Mouse (Mus musculus) forebrain, embryonic 12.5 days (tissue): Measurements from ENCODE around the gene BC034090. TPM values are rescaled to one million over a fixed set of nuclear protein-coding genes. Genes with fewer than 3 reads are reported as not detected.

Experiments
- ATAC-seq: fragments of 200-750 bp; cut with Nextera tagmentation; 2 replicates; pipeline ENCODE4 v1.8.0; 2017; ENCODE audit warnings: moderate TSS enrichment; ENCODE audit not compliant: low FRiP score
- H3K27ac ChIP-seq: fragments of 300-500 bp; sonication (generic); 2 replicates; pipeline ENCODE4 v1.5.1; 2016; ENCODE audit warnings: mild to moderate bottlenecking
- H3K27me3 ChIP-seq: fragments of 300-500 bp; sonication (generic); 2 replicates; pipeline ENCODE4 v1.6.1; 2016; ENCODE audit warnings: mild to moderate bottlenecking
- H3K36me3 ChIP-seq: fragments of 300-500 bp; sonication (generic); replicated peaks from 2 replicates; pipeline ENCODE4 v1.6.1; 2016; ENCODE audit warnings: mild to moderate bottlenecking
- H3K4me1 ChIP-seq: fragments of 300-500 bp; sonication (generic); 2 replicates; pipeline ENCODE4 v1.6.1; 2016
- H3K4me2 ChIP-seq: fragments of 300-500 bp; sonication (generic); 2 replicates; pipeline ENCODE4 v1.6.1; 2016; ENCODE audit warnings: mild to moderate bottlenecking, moderate library complexity
- H3K4me3 ChIP-seq: fragments of 300-500 bp; sonication (generic); replicated peaks from 2 replicates; pipeline ENCODE4 v1.5.1; 2016; ENCODE audit warnings: mild to moderate bottlenecking
- H3K9ac ChIP-seq: fragments of 300-500 bp; sonication (generic); 2 replicates; pipeline ENCODE4 v1.6.1; 2016; ENCODE audit warnings: mild to moderate bottlenecking
- H3K9me3 ChIP-seq: fragments of 300-500 bp; sonication (generic); 2 replicates; pipeline ENCODE4 v1.6.1; 2016
- WGBS: fragments of 180-500 bp; shearing (Covaris S2); methylation state at CpG from one replicate; pipeline ENCODE4 v1.1.7; 2016; 5-methylcytosine and 5-hydroxymethylcytosine counted together
- polyA plus RNA-seq: library from polyadenylated mRNA; unstranded; fragments of >200 nt; fragmentation: Nextera tagmentation; extraction: Ambion mirVana; gene quantifications from 2 replicates; pipeline ENCODE4 v1.2.1, GENCODE M21; 2016

Gene BC034090
- polyA plus RNA-seq, 1 experiment from 2014 or later, result 4.5 TPM

- H3K27me3 ChIP-seq, result no peaks in the 10 kb centered on the region
- H3K4me1 ChIP-seq, result 0 out of 2 replicates have a peak, but pooled peaks cover 3% of the 10 kb centered on the region
- H3K9me3 ChIP-seq, result no peaks in the 10 kb centered on the region
- H3K4me3 ChIP-seq, result no peak overlapping the region
- no peak overlapping the region for H3K4me2 ChIP-seq
- 88% methylated on average over 8 of the region's 8 CpGs for WGBS
- H3K27ac ChIP-seq, result no peak overlapping the region
- no peaks in the 10 kb centered on the region for H3K36me3 ChIP-seq
- H3K9ac ChIP-seq, result no peak overlapping the region
- no peak for ATAC-seq
Observed at GRCm38 (mm10) chr1:155254309-155254708, 10.1 kb upstream of the BC034090 start.

GRCm38 (mm10) chr1:155253126-155253525, 8.9 kb upstream of the BC034090 start:
- ATAC-seq, result no peak
- 80% methylated on average over 12 of the region's 12 CpGs for WGBS
- H3K4me2 ChIP-seq, result no peak overlapping the region
- no peak overlapping the region for H3K4me3 ChIP-seq
- no peak overlapping the region for H3K27ac ChIP-seq
- H3K36me3 ChIP-seq, result no peaks in the 10 kb centered on the region
- 0 out of 2 replicates have a peak, but pooled peaks cover 3% of the 10 kb centered on the region for H3K4me1 ChIP-seq
- no peaks in the 10 kb centered on the region for H3K27me3 ChIP-seq
- no peak overlapping the region for H3K9ac ChIP-seq
- H3K9me3 ChIP-seq, result no peaks in the 10 kb centered on the region

GRCm38 (mm10) chr1:155252631-155253121, 8.4 kb upstream of the BC034090 start:
- Histone ChIP-seq H3K36me3 (no peaks in the 10 kb centered on the region), H3K4me1 (0 out of 2 replicates have a peak, but pooled peaks cover 3% of the 10 kb centered on the region), H3K27ac (no peak overlapping the region), H3K9me3 (no peaks in the 10 kb centered on the region), H3K9ac (no peak overlapping the region), H3K27me3 (no peaks in the 10 kb centered on the region), H3K4me2 (no peak overlapping the region), H3K4me3 (no peak overlapping the region)
- 63% methylated on average over 6 of the region's 6 CpGs for WGBS
- ATAC-seq, result no peak

GRCm38 (mm10) chr1:155251596-155251995, 7.4 kb upstream of the BC034090 start:
- no peak overlapping the region for H3K4me3 ChIP-seq
- 81% methylated on average over 5 of the region's 5 CpGs for WGBS

GRCm38 (mm10) chr1:155250531-155251135, 6.4 kb upstream of the BC034090 start:
- Histone ChIP-seq H3K4me1 (peaks cover 3% of the 10 kb centered on the region; the same call in 1 of the 2 replicates), H3K9me3 (no peaks in the 10 kb centered on the region), H3K36me3 (no peaks in the 10 kb centered on the region), H3K9ac (no peak overlapping the region), H3K27me3 (peaks cover 10% of the 10 kb centered on the region; the same call in 1 of the 2 replicates), H3K27ac (no peak overlapping the region), H3K4me3 (no peak overlapping the region), H3K4me2 (no peak overlapping the region)
- ATAC-seq, result no peak
- 32% methylated on average over 4 of the region's 4 CpGs for WGBS

More at GRCm38 (mm10) chr1:155251596-155251995, 7.4 kb upstream of the BC034090 start:
- H3K9ac ChIP-seq, result no peak overlapping the region
- 0 out of 2 replicates have a peak, but pooled peaks cover 3% of the 10 kb centered on the region for H3K4me1 ChIP-seq
- no peak for ATAC-seq
- H3K9me3 ChIP-seq, result no peaks in the 10 kb centered on the region
- H3K27ac ChIP-seq, result no peak overlapping the region
- no peaks in the 10 kb centered on the region for H3K36me3 ChIP-seq
- 0 out of 2 replicates have a peak, but pooled peaks cover 1% of the 10 kb centered on the region for H3K27me3 ChIP-seq
- no peak overlapping the region for H3K4me2 ChIP-seq

GRCm38 (mm10) chr1:155249896-155250295, 5.7 kb upstream of the BC034090 start:
- no peak for ATAC-seq
- Histone ChIP-seq H3K4me2 (no peak overlapping the region), H3K4me1 (peaks cover 5% of the 10 kb centered on the region), H3K9ac (no peak overlapping the region), H3K27ac (no peak overlapping the region), H3K36me3 (no peaks in the 10 kb centered on the region), H3K27me3 (peaks cover 18% of the 10 kb centered on the region), H3K9me3 (no peaks in the 10 kb centered on the region), H3K4me3 (no peak overlapping the region)
- 37% methylated on average over 5 of the region's 5 CpGs for WGBS

- Histone ChIP-seq H3K27me3 (peaks cover 32% of the 10 kb centered on the region), H3K9me3 (no peaks in the 10 kb centered on the region), H3K4me2 (no peak overlapping the region), H3K4me1 (peaks cover 18% of the 10 kb centered on the region), H3K9ac (no peak overlapping the region), H3K36me3 (no peaks in the 10 kb centered on the region), H3K27ac (no peak overlapping the region), H3K4me3 (no peak overlapping the region)
- WGBS, result 76% methylated on average over 5 of the region's 5 CpGs
- no peak for ATAC-seq
Observed at GRCm38 (mm10) chr1:155248041-155248440, 3.8 kb upstream of the BC034090 start.

- Histone ChIP-seq H3K4me1 (peaks cover 18% of the 10 kb centered on the region), H3K4me3 (no peak overlapping the region), H3K4me2 (no peak overlapping the region), H3K36me3 (no peaks in the 10 kb centered on the region), H3K27me3 (peaks cover 36% of the 10 kb centered on the region), H3K9me3 (no peaks in the 10 kb centered on the region), H3K9ac (no peak overlapping the region), H3K27ac (no peak overlapping the region)
- ATAC-seq, result no peak
- WGBS, result 58% methylated on average over 5 of the region's 5 CpGs
Observed at GRCm38 (mm10) chr1:155247441-155247840, 3.2 kb upstream of the BC034090 start.

GRCm38 (mm10) chr1:155245516-155245915, 1.3 kb upstream of the BC034090 start:
- H3K36me3 ChIP-seq, result 0 out of 2 replicates have a peak, but pooled peaks cover 2% of the 10 kb centered on the region
- no peak overlapping the region for H3K27ac ChIP-seq
- 62% methylated on average over 7 of the region's 7 CpGs for WGBS
- no peak overlapping the region for H3K4me2 ChIP-seq
- no peak for ATAC-seq
- no peak overlapping the region for H3K9ac ChIP-seq
- no peaks in the 10 kb centered on the region for H3K9me3 ChIP-seq
- peaks cover 14% of the 10 kb centered on the region for H3K4me1 ChIP-seq
- peaks cover 42% of the 10 kb centered on the region for H3K27me3 ChIP-seq
- no peak overlapping the region for H3K4me3 ChIP-seq

GRCm38 (mm10) chr1:155244771-155245211, 547 bp upstream of the BC034090 start:
- ATAC-seq, result peak; percentile 14; the same call in 1 of the 2 replicates
- H3K4me2 ChIP-seq, result peak overlapping the region; percentile 89
- H3K9me3 ChIP-seq, result no peaks in the 10 kb centered on the region
- H3K36me3 ChIP-seq, result 0 out of 2 replicates have a peak, but pooled peaks cover 2% of the 10 kb centered on the region
- H3K4me1 ChIP-seq, result peaks cover 18% of the 10 kb centered on the region
- peak overlapping the region; percentile 71 for H3K9ac ChIP-seq
- peak overlapping the region; percentile 52 for H3K4me3 ChIP-seq
- peaks cover 42% of the 10 kb centered on the region for H3K27me3 ChIP-seq
- no peak overlapping the region for H3K27ac ChIP-seq
- 4% methylated on average over 27 of the region's 29 CpGs for WGBS

GRCm38 (mm10) chr1:155242488-155242745, 1.8 kb downstream of the BC034090 start:
- no peak overlapping the region for H3K27ac ChIP-seq
- no peak overlapping the region for H3K4me3 ChIP-seq
- no peak overlapping the region for H3K9ac ChIP-seq
- no peaks in the 10 kb centered on the region for H3K9me3 ChIP-seq
- peaks cover 42% of the 10 kb centered on the region for H3K27me3 ChIP-seq
- WGBS, result 63% methylated on average over 1 of the region's 1 CpGs
- H3K4me2 ChIP-seq, result no peak overlapping the region
- H3K4me1 ChIP-seq, result peaks cover 29% of the 10 kb centered on the region
- H3K36me3 ChIP-seq, result 0 out of 2 replicates have a peak, but pooled peaks cover 2% of the 10 kb centered on the region
- no peak for ATAC-seq

- WGBS, result 81% methylated on average over 12 of the region's 12 CpGs
- Histone ChIP-seq H3K4me3 (no peak overlapping the region), H3K9ac (no peak overlapping the region), H3K27me3 (peaks cover 42% of the 10 kb centered on the region), H3K4me2 (no peak overlapping the region), H3K9me3 (no peaks in the 10 kb centered on the region), H3K27ac (no peak overlapping the region), H3K36me3 (0 out of 2 replicates have a peak, but pooled peaks cover 2% of the 10 kb centered on the region), H3K4me1 (peaks cover 34% of the 10 kb centered on the region)
- ATAC-seq, result no peak
Observed at GRCm38 (mm10) chr1:155241701-155242487, 2.4 kb downstream of the BC034090 start.
